Mouse (Mus musculus): Measurements from ENCODE around the gene Copz1. TPM values are rescaled to one million over a fixed set of nuclear protein-coding genes. Genes with fewer than 3 reads are reported as not detected.

Copz1 gene
- total and polyA plus RNA-seq, 3 experiments: 50.2 to 58.7 (median 55.2) TPM

GRCm38 (mm10) chr15:103294649-103295048 is 22.1 kb downstream of the Copz1 start:
- Histone ChIP-seq H3K27ac (no peak overlapping the region), H3K9ac (ENCODE audit: low read depth, low read length) (no peak overlapping the region), H3K36me3 (ENCODE audit: control insufficient read depth, insufficient read depth, low read length) (no peaks in the 10 kb centered on the region), H3K4me3 (no peak overlapping the region), H3K4me1 (ENCODE audit: control insufficient read depth, insufficient read depth, low read length) (no peaks in the 10 kb centered on the region), H3K27me3 (ENCODE audit: control insufficient read depth, insufficient read depth, low read length) (no peaks in the 10 kb centered on the region), H3K79me2 (replicated peaks; ENCODE audit: control insufficient read depth, insufficient read depth, low read length) (no peaks in the 10 kb centered on the region)
- 83% methylated on average over 2 of the region's 2 CpGs for WGBS
- TF ChIP-seq EP300 (IDR thresholded peaks at IDR 0.05; ENCODE audit: insufficient read depth, low read depth, low read length) (no peak), CTCF (IDR thresholded peaks at IDR 0.05) (no peak), POLR2A (IDR thresholded peaks at IDR 0.05; ENCODE audit: insufficient read depth, low read depth, low read length) (no peak)
- no peak for DNase-seq
- intact Hi-C loops (cut with DNase I): no loop called here

- TF ChIP-seq EP300 (IDR thresholded peaks at IDR 0.05; ENCODE audit: insufficient read depth, low read depth, low read length): no peak
- TF ChIP-seq CTCF (IDR thresholded peaks at IDR 0.05): no peak
- TF ChIP-seq POLR2A (IDR thresholded peaks at IDR 0.05; ENCODE audit: insufficient read depth, low read depth, low read length): no peak
- H3K4me3 ChIP-seq: no peak overlapping the region
- 38% methylated on average over 5 of the region's 5 CpGs for WGBS
- intact Hi-C loops (cut with DNase I): no loop called here
- no peak overlapping the region for H3K9ac ChIP-seq (ENCODE audit: low read depth, low read length)
- H3K27me3 ChIP-seq (ENCODE audit: control insufficient read depth, insufficient read depth, low read length): no peaks in the 10 kb centered on the region
- no peak for DNase-seq
- H3K79me2 ChIP-seq (replicated peaks; ENCODE audit: control insufficient read depth, insufficient read depth, low read length): no peaks in the 10 kb centered on the region
- H3K27ac ChIP-seq: no peak overlapping the region
- no peaks in the 10 kb centered on the region for H3K36me3 ChIP-seq (ENCODE audit: control insufficient read depth, insufficient read depth, low read length)
- peaks cover 1% of the 10 kb centered on the region; the same call in 1 of the 2 replicates for H3K4me1 ChIP-seq (ENCODE audit: control insufficient read depth, insufficient read depth, low read length)
Observed at GRCm38 (mm10) chr15:103295851-103296250, 23.3 kb downstream of the Copz1 start.

GRCm38 (mm10) chr15:103297313-103297712 is 24.8 kb downstream of the Copz1 start:
- H3K9ac ChIP-seq (ENCODE audit: low read depth, low read length): no peak overlapping the region
- no peak overlapping the region for H3K4me3 ChIP-seq
- no peaks in the 10 kb centered on the region for H3K27me3 ChIP-seq (ENCODE audit: control insufficient read depth, insufficient read depth, low read length)
- intact Hi-C loops (cut with DNase I): no loop called here
- peaks cover 1% of the 10 kb centered on the region; the same call in 1 of the 2 replicates for H3K4me1 ChIP-seq (ENCODE audit: control insufficient read depth, insufficient read depth, low read length)
- WGBS: 89% methylated on average over 6 of the region's 6 CpGs
- H3K27ac ChIP-seq: no peak overlapping the region
- no peak for DNase-seq
- no peaks in the 10 kb centered on the region for H3K36me3 ChIP-seq (ENCODE audit: control insufficient read depth, insufficient read depth, low read length)
- no peak for TF ChIP-seq POLR2A (IDR thresholded peaks at IDR 0.05; ENCODE audit: insufficient read depth, low read depth, low read length)
- TF ChIP-seq EP300 (IDR thresholded peaks at IDR 0.05; ENCODE audit: insufficient read depth, low read depth, low read length): no peak
- no peak for TF ChIP-seq CTCF (IDR thresholded peaks at IDR 0.05)
- H3K79me2 ChIP-seq (replicated peaks; ENCODE audit: control insufficient read depth, insufficient read depth, low read length): no peaks in the 10 kb centered on the region

GRCm38 (mm10) chr15:103298026-103298425 is 25.5 kb downstream of the Copz1 start:
- Histone ChIP-seq H3K4me1 (ENCODE audit: control insufficient read depth, insufficient read depth, low read length) (peaks cover 1% of the 10 kb centered on the region; the same call in 1 of the 2 replicates), H3K4me3 (no peak overlapping the region), H3K79me2 (replicated peaks; ENCODE audit: control insufficient read depth, insufficient read depth, low read length) (no peaks in the 10 kb centered on the region), H3K27ac (no peak overlapping the region), H3K27me3 (ENCODE audit: control insufficient read depth, insufficient read depth, low read length) (no peaks in the 10 kb centered on the region), H3K36me3 (ENCODE audit: control insufficient read depth, insufficient read depth, low read length) (no peaks in the 10 kb centered on the region), H3K9ac (ENCODE audit: low read depth, low read length) (no peak overlapping the region)
- TF ChIP-seq CTCF (IDR thresholded peaks at IDR 0.05): no peak
- TF ChIP-seq POLR2A (IDR thresholded peaks at IDR 0.05; ENCODE audit: insufficient read depth, low read depth, low read length): no peak
- TF ChIP-seq EP300 (IDR thresholded peaks at IDR 0.05; ENCODE audit: insufficient read depth, low read depth, low read length): no peak
- WGBS: 86% methylated on average over 3 of the region's 3 CpGs
- DNase-seq: no peak
- intact Hi-C loops (cut with DNase I): no loop called here

GRCm38 (mm10) chr15:103298861-103299616 is 26.5 kb downstream of the Copz1 start:
- DNase-seq: no peak
- intact Hi-C loops (cut with DNase I): no loop called here
- H3K27ac ChIP-seq: no peak overlapping the region
- no peaks in the 10 kb centered on the region for H3K36me3 ChIP-seq (ENCODE audit: control insufficient read depth, insufficient read depth, low read length)
- no peak overlapping the region for H3K4me3 ChIP-seq
- H3K79me2 ChIP-seq (replicated peaks; ENCODE audit: control insufficient read depth, insufficient read depth, low read length): no peaks in the 10 kb centered on the region
- TF ChIP-seq CTCF (IDR thresholded peaks at IDR 0.05): no peak
- TF ChIP-seq EP300 (IDR thresholded peaks at IDR 0.05; ENCODE audit: insufficient read depth, low read depth, low read length): no peak
- no peak for TF ChIP-seq POLR2A (IDR thresholded peaks at IDR 0.05; ENCODE audit: insufficient read depth, low read depth, low read length)
- H3K4me1 ChIP-seq (ENCODE audit: control insufficient read depth, insufficient read depth, low read length): peaks cover 3% of the 10 kb centered on the region; the same call in 1 of the 2 replicates
- H3K27me3 ChIP-seq (ENCODE audit: control insufficient read depth, insufficient read depth, low read length): no peaks in the 10 kb centered on the region
- H3K9ac ChIP-seq (ENCODE audit: low read depth, low read length): no peak overlapping the region
- WGBS: 89% methylated on average over 5 of the region's 5 CpGs

- peaks cover 5% of the 10 kb centered on the region; the same call in 1 of the 2 replicates for H3K4me1 ChIP-seq (ENCODE audit: control insufficient read depth, insufficient read depth, low read length)
- no peak overlapping the region for H3K9ac ChIP-seq (ENCODE audit: low read depth, low read length)
- intact Hi-C loops (cut with DNase I): loop anchor here (10.0 kb wide), 1 partner anchor 315 kb away; no protein-coding TSS in a partner anchor
- no peak overlapping the region for H3K27ac ChIP-seq
- no peaks in the 10 kb centered on the region for H3K27me3 ChIP-seq (ENCODE audit: control insufficient read depth, insufficient read depth, low read length)
- no peaks in the 10 kb centered on the region for H3K36me3 ChIP-seq (ENCODE audit: control insufficient read depth, insufficient read depth, low read length)
- DNase-seq: no peak
- no peak for TF ChIP-seq POLR2A (IDR thresholded peaks at IDR 0.05; ENCODE audit: insufficient read depth, low read depth, low read length)
- no peak for TF ChIP-seq EP300 (IDR thresholded peaks at IDR 0.05; ENCODE audit: insufficient read depth, low read depth, low read length)
- TF ChIP-seq CTCF (IDR thresholded peaks at IDR 0.05): no peak
- no peak overlapping the region for H3K4me3 ChIP-seq
- 76% methylated on average over 8 of the region's 8 CpGs for WGBS
- H3K79me2 ChIP-seq (replicated peaks; ENCODE audit: control insufficient read depth, insufficient read depth, low read length): no peaks in the 10 kb centered on the region
Observed at GRCm38 (mm10) chr15:103299644-103300043, 27.1 kb downstream of the Copz1 start.

Data from heart, adult 2 months (tissue).